Mouse (Mus musculus) right cerebral cortex, adult 18-20 months (tissue): ENCODE measurements around the gene Stab2.

Experiments used
- DNase-seq: peaks from one replicate; pipeline ENCODE4 v3.0.0; 2022; ENCODE audit warnings: mixed read lengths

Stab2 gene

DNA sequence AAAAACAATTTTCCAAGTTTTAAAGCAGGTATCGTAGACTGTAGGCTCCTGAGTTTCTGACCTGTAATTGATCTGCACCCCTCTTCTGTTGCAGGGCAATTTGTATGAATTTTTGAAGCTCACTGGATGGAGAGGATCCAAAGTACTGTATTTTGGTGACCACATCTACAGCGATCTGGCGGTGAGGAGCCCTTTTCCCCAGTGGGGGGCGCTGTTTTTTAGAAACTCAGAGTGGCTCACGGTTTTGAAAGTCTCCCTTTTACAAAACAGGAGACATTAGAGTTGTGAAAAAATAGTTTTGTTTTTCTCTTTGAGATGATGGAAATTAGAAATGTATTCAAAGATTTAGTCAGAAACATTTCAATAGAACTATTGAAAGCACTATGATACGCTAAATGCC, 183.7 kb downstream of the Stab2 start:
- DNase-seq: no peak

DNA sequence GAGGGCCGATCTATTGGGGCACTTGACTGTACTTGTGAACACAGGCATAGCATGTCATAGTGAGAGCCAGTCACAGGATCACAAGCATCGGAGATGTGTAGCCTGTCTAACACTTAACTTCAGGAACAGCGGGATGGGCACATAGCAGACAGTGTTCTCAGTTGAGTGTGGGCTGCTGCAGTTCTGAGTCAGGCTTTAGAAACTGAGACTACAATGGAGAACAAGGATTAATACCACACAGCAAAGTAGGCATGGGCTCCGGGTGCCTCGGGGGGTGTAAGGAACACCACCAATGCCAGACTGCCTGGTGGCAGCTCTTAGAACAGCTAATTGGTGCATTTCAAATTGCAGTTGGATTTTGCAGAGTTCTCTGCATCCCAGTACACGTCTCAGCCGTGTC, 186.8 kb downstream of the Stab2 start:
- DNase-seq: peak; percentile 30

DNA sequence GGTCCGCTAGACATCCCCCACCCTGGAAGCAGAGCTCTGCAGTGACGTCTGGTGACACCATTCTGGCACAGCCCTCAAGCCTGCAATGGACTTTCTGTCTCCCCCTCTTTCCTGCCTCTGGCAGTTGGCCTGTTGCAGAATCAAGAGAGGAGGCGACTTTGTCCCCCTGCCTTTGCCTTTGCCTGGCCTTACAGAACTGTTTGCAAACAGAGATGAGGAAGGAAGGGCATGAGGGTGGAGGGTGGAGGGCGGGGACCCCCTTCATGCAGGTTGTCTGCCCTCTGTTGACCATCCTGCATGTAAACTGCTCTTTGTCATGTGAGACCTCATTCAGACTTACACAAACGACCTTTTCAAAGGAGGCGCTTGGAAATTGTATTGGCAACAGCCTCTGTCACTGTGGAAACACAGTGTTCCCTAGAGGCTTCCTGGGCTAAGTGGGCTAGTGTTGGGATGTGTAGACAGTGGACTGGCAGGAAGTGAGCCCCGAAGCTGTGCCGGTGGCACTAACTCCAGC, 188.1 kb downstream of the Stab2 start:
- no peak for DNase-seq

DNA sequence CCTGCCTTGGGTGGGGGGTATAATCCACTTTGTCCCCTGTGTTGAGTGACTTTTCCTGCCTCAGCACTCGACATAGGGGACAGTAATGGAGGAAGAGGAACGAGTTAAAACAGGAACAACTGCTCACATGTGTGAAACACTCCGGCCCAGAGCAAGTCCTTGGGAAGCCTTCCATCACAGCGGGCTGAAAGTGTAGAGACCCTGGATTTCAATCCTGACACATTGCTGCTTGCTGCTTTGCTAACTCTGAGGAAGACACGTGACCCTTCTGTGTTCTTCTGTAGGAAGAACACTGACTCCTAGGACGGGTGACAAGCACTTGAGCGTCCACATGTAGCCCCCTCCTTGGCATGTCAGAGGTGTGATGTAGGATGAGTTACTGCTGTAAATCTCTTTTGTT, 192.7 kb downstream of the Stab2 start:
- no peak for DNase-seq

DNA sequence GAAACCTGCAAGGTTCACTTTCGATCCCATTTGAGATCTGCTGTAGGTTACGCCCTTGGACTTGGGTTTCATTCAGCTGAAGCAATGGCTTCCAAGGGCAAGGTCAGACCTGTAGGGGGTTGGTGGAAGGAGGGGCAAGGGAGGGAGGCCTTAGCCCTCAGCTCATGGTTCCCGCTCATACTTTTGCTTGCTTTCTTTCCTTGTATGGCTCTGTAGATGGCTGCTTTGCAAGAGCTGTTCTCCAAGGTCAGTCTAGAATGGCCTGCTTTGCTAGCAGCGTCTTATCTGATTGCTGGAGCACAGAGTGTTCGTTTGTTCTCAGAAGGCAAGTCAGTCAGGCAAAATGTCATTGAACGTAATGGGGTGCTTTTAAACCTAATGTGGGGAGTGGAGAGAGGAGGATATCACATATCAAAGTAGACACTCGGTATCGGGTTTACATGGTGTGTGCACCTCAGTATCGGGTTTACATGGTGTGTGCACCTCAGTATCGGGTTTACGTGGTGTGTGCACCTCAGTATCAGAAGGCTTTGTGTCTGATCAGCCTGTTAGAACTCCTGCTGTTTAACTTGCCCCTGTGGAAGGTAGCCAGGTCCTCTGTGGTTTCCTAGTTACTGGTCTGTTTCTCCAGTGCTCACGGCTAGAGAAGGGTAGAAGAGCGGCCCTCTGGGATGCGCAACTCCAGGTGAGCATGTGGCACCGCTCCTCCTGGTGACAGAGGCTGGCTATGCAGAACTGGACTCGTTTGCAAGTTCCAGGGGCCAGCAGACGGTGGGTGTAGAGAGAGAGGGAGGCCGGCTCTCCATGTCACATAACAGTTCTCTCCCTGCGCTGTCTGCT, 193.3 kb downstream of the Stab2 start:
- DNase-seq: no peak

DNA sequence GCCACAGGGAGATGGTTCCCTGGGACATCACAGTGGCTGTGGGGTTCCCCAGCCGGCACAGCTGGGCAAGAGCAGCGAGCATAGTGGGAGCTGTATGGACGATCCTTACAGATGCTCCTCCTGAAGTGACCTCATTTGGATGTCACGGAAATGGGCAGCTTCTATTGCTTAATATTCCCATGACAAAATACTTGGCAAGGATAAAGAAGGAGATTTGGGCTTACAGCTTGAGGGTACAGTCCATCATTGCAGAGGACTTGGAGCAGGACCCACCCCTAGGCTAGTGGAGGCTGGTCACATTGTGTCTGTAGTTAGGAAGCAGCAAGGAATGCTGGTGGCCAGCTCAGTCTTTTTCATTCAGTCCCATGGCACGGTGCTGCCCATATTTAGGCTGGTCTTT, 197.2 kb downstream of the Stab2 start:
- no peak for DNase-seq

DNA sequence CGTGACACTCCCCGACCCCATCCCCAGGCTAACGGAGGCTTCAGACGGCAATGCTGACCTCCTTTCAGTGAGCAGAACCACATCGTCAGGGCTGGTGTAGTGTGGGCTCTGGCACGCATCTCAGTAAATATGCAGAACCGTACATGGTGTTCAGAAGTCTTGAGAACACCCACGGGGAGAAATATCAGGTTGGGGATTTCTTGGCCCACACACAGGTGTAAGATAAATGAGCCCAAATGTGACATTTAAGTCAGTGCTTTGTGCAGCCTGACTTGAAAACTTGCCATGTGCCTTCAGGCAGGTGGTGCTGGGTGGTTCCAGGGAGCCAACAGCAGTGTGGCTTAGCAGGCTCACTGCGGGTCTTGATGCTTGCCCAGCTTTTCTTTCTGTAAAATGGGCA, 197.8 kb downstream of the Stab2 start:
- peak; percentile 63 for DNase-seq

DNA sequence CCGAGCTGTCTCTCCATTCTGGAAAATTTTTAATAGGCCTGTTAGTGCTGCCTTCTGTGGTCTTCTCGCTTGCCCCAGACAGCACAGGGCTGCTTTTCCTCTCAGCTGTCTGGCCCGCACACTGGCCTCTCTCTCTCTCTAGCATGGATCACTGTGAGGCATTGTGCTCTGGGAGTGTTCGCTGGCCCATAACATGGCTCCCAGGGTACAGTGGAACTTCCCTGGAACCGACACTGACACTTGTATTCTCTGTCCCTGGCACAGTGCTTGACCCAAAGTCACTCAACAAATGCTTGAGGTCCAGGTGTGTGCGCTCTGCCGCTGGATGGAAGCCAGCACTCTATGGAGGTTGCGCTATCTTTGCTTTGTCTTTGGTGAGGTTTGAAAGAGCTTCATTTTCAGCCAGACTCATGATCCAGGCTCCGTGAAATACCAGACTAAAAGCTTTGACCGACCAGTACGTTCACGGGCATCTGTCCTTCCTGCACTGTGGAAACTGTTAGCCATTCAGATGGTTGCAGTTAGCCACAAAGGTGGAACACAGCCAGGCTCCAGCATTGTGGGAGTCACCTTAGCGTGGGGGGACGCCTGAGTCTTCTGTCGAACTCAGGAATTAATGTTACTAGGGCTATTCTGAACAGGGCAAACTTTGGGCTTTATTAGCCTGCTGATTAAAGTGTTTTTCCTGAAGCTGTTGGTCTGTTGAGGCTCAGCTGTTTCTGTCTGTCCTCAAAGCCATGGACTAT, 199.6 kb downstream of the Stab2 start:
- DNase-seq: no peak

DNA sequence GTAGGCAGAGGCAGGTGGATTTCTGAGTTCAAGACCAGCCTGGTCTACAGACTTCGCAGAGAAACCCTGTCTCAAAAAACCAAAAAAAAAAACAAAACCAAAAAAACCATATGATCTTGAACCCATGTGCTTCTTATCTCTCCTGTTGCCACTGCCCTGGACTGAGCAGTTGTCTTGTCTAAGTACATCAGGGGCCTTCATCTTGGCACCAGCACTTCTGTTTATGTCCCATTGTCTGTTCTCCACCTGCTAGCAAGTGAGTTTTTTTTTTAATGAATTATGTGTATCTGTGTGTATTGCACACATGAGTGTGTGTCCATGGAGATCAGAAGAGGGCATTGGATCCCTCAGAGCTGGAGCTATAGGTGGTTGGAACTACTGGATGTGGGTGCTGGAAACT, 200.5 kb downstream of the Stab2 start:
- no peak for DNase-seq

DNA sequence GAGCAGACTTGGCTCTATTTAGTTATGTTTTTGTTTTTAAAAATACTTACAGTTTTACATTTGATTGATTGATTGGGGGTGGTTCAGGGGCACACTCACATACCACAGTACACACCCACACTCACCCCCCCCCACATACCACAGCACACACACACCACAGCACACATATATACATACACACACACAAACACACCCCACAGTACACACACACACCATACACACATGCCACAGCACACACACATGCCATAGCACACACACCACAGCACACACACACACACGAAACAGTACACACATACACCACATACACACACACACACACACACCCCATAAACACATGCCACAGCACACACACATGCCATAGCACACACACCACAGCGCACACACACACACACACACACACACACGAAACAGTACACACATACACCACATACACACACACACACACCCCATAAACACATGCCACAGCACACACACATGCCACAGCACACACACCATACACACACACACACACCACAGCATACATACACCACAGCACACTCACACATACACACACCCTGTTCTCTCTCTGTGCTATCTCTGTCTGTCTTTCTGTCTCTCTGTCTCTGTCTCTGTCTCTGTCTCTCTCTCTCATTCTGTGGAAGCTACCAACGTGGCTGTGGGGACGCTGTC, 211.6 kb downstream of the Stab2 start:
- DNase-seq: no peak

DNA sequence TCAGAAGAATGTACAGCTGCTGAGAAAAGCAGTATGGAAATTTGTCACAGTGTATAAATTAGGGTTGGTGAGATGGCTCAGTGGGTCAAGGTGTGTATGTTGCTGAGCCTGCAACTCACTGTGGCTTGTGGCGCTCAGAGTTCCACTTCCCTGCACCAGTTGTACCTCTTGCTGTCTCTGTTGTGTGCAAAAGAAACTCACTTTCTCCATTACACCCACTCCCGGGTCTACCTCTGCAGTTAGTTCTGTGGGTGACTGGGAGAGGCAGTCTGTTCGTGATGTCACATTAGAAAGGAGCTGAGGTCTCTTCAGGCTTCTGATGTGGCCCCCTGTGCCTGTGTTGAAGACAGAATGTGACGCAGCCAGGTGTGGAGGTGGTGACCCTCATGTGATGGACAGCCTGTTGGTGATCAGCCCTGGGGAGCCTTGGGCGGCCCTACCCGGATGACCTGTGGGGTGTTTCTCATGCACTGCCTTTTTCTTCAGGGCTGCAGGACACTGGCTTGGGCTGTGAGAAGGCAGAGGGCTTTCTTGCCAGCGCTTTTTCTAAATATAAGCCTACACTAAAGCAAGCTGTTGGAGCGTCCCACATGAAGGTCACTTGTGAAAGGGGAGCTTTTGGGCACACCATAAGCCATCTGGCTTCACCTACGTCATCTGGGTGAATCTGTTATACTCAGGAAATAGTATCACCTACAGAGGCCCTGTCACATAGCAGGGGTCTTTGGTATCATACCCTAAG, 212.9 kb downstream of the Stab2 start:
- peak; percentile 48 for DNase-seq

DNA sequence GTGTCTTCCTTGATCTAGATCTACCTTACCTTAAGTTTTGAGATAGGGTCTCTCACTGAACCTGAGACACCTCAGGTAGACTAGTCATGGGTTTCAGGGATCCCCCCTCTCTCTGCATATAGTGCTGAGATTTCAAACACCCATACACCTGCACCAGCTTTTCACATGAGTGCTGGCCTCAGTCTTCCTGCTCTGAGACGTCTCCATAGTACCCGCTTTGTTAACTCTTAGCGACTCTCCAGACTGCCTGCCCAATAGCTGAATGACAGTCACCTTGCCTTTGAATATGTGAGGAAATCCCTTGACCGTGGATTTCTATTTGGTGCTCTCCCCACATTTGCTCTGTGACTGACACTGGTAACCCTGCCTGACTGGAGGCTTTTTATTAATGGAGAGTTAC, 213.6 kb downstream of the Stab2 start:
- no peak for DNase-seq

DNA sequence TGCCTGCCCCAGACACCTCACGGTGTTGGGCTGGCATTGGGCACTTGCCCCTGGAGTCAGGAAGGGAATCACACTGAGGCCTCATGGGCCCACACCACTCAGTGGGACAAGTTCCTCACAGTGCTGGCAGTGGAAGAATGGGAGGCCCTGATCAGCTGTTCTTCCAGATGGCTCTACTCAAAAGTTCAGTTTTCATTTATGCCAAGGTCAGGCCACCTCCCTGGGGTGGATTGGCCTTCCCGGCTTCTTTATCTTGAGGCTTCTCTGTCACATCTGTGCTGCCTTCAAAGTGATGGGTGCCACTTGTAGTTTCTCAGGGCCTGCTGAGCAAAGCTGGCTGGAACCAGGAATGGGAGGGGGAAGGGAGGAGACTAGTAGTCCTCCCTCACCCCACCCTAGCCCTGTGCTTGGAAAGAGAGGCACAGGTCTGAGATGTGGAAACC, 214.3 kb downstream of the Stab2 start:
- DNase-seq: no peak

DNA sequence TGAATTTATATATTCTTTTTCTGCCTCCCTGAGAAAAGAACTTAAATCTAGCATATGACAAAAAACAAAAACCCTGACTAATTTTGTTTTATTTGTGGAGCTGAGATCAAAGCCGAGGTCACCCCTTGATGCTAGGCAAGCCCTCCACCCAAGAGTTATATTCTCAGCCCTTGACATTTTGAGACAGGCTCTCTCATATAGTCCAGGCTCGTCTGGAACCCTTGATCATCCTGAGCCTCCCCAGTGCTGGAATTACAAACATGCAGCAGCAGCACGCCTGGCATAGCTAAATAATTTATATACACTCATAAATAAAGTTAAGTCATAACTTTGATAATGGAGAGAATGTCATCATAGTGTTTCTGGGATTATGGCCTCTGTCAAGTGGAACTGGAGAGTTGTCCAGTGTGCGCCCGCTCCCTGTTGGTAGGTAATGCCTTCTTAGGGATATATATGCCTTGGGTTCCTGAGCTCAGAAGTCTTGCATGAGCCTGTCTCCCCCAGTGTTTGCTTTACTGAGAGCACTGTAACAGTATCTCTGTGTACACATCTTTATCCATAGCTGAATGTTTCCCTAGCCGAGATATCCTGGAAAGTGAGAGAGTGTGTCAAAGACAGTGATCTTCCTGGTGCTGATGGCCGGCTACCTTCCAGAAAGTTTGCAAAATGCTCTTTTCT, 216.2 kb downstream of the Stab2 start:
- no peak for DNase-seq
